ENCODE assay signal across 25 mouse cellular contexts in the genomic region with DNA sequence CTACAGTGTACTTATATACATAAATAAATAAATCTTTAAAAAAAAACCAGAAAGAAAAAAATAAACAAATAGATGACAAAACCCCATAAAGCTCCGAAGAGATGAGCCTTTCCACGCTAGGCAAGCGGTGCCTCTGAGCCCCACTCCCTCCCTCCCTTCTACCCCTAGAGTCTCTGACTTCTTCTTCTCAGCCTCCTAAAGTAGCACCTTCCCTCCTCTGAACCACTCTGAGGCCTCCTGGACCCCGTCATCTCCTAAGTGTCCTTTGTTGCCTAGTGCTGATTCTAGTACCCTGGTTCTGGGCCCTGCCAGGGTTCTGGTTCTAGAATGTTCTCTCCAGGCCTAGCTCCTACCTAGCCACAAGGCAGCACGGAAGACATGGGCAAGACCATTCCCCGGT. TPM values are rescaled to one million over a fixed set of nuclear protein-coding genes. Genes with fewer than 3 reads are reported as not detected.
DNase-seq lines count a peak whose midpoint lies in the region; ATAC-seq lines count a peak whose summit lies in the region.
"Had no signal": no experiment of that assay in that cellular context is flagged by ENCODE, and none has a peak within 500 bp of the region (broad histone marks: within the 10 kb centered on the region; RNA-seq: fewer than 3 reads in every experiment).

TSS of gene Armc12 (plus strand) at position 301 of the 400 bp plus-strand sequence.

- H3K36me3 ChIP-seq in heart, embryonic 15.5 days, result no peaks in the 10 kb centered on the region
- H3K36me3 ChIP-seq in midbrain, embryonic 10.5 days, result no peaks in the 10 kb centered on the region
- H3K36me3 ChIP-seq in midbrain, embryonic 11.5 days (ENCODE audit: control insufficient read depth, insufficient read depth, low read length), result no peaks in the 10 kb centered on the region
- H3K36me3 ChIP-seq in embryonic facial prominence, embryonic 10.5 days (replicated peaks), result no peaks in the 10 kb centered on the region
- H3K36me3 ChIP-seq in embryonic facial prominence, embryonic 13.5 days, result no peaks in the 10 kb centered on the region
- H3K36me3 ChIP-seq: limb, embryonic 15.5 days; midbrain, embryonic 15.5 days had no signal

- DNase-seq in heart, adult 9 months (ENCODE audit: low spot score in 2 of 2), result no peak
- no peak for DNase-seq in midbrain, embryonic 10.5 days (ENCODE audit: low spot score)
- no peak for DNase-seq in midbrain, embryonic 11.5 days (ENCODE audit: low spot score, missing footprints)
- no peak for DNase-seq in embryonic facial prominence, embryonic 10.5 days (ENCODE audit: low spot score)
- DNase-seq in right cerebral cortex, postnatal 14 days, result no peak
- DNase-seq in c-Kit-positive CD71-positive TER-119-positive erythroid progenitor cells, embryonic 14.5 days (ENCODE audit: low spot score), result no peak
- DNase-seq: adrenal gland, postnatal 10 days; cerebellum, adult 9-10 months; gastrocnemius, postnatal 10 days; heart, postnatal 36 days; kidney, adult 18-20 months; kidney, postnatal 25 days; lung, embryonic 14.5 days had no signal

- H3K4me1 ChIP-seq in heart, embryonic 15.5 days (replicated peaks), result peaks cover 13% of the 10 kb centered on the region
- H3K4me1 ChIP-seq in midbrain, embryonic 10.5 days, result peaks cover 15% of the 10 kb centered on the region
- no peaks in the 10 kb centered on the region for H3K4me1 ChIP-seq in midbrain, embryonic 11.5 days (ENCODE audit: control insufficient read depth, insufficient read depth, low read length)
- H3K4me1 ChIP-seq in embryonic facial prominence, embryonic 10.5 days, result peaks cover 28% of the 10 kb centered on the region
- H3K4me1 ChIP-seq in embryonic facial prominence, embryonic 13.5 days, result peaks cover 16% of the 10 kb centered on the region

- no peaks in the 10 kb centered on the region for H3K9me3 ChIP-seq in heart, embryonic 15.5 days (replicated peaks)
- H3K9me3 ChIP-seq in midbrain, embryonic 10.5 days (replicated peaks), result no peaks in the 10 kb centered on the region
- H3K9me3 ChIP-seq in midbrain, embryonic 11.5 days (ENCODE audit: control insufficient read depth, low read length), result no peaks in the 10 kb centered on the region
- no peaks in the 10 kb centered on the region for H3K9me3 ChIP-seq in embryonic facial prominence, embryonic 10.5 days
- H3K9me3 ChIP-seq in embryonic facial prominence, embryonic 13.5 days, result no peaks in the 10 kb centered on the region
- H3K9me3 ChIP-seq: limb, embryonic 15.5 days; midbrain, embryonic 15.5 days had no signal

- no peak within 1 kb of the TSS for H3K4me2 ChIP-seq in heart, embryonic 15.5 days
- H3K4me2 ChIP-seq in midbrain, embryonic 11.5 days, result no peak within 1 kb of the TSS
- peak within 1 kb of the TSS; percentile 34 for H3K4me2 ChIP-seq in embryonic facial prominence, embryonic 13.5 days
- H3K4me2 ChIP-seq: lung, embryonic 14.5 days; midbrain, embryonic 15.5 days had no signal

- 78% methylated on average over 6 of the region's 6 CpGs for WGBS in heart, embryonic 15.5 days
- 91% methylated on average over 6 of the region's 6 CpGs for WGBS in midbrain, embryonic 10.5 days
- 86% methylated on average over 6 of the region's 6 CpGs for WGBS in midbrain, embryonic 11.5 days
- WGBS in embryonic facial prominence, embryonic 10.5 days, result 84% methylated on average over 6 of the region's 6 CpGs
- WGBS in embryonic facial prominence, embryonic 13.5 days, result 81% methylated on average over 6 of the region's 6 CpGs

- H3K27ac ChIP-seq in heart, embryonic 15.5 days, result no peak within 1 kb of the TSS
- H3K27ac ChIP-seq in midbrain, embryonic 10.5 days (replicated peaks), result no peak within 1 kb of the TSS
- no peak within 1 kb of the TSS for H3K27ac ChIP-seq in midbrain, embryonic 11.5 days (ENCODE audit: low read depth, low read length)
- H3K27ac ChIP-seq in embryonic facial prominence, embryonic 10.5 days (replicated peaks), result no peak within 1 kb of the TSS
- no peak within 1 kb of the TSS; the same call in 1 of the 2 replicates for H3K27ac ChIP-seq in embryonic facial prominence, embryonic 13.5 days
- H3K27ac ChIP-seq: layer of hippocampus, adult 2 months; limb, embryonic 15.5 days; liver, embryonic 14.5 days; midbrain, embryonic 15.5 days; stomach, postnatal 0 days had no signal

- peaks cover 18% of the 10 kb centered on the region; the same call in 1 of the 2 replicates for H3K27me3 ChIP-seq in heart, embryonic 15.5 days
- H3K27me3 ChIP-seq in midbrain, embryonic 10.5 days (ENCODE audit: low read depth, poor library complexity, severe bottlenecking), result peaks cover 27% of the 10 kb centered on the region
- H3K27me3 ChIP-seq in midbrain, embryonic 11.5 days (ENCODE audit: control insufficient read depth, insufficient read depth, low read length), result no peaks in the 10 kb centered on the region
- H3K27me3 ChIP-seq in embryonic facial prominence, embryonic 10.5 days (replicated peaks; ENCODE audit: low read depth, poor library complexity, severe bottlenecking), result peaks cover 35% of the 10 kb centered on the region
- H3K27me3 ChIP-seq in embryonic facial prominence, embryonic 13.5 days, result no peaks in the 10 kb centered on the region
- H3K27me3 ChIP-seq: limb, embryonic 15.5 days; midbrain, embryonic 15.5 days had no signal

- no peak for ATAC-seq in heart, embryonic 15.5 days (replicated peaks; ENCODE audit: insufficient number of reproducible peaks, insufficient read depth, low FRiP score, low read depth)
- no peak for ATAC-seq in midbrain, embryonic 11.5 days (ENCODE audit: low FRiP score)
- no peak for ATAC-seq in embryonic facial prominence, embryonic 13.5 days (ENCODE audit: insufficient number of reproducible peaks, insufficient read depth, low FRiP score, low TSS enrichment, low read depth)
- ATAC-seq: inflammation-experienced regulatory T-cells, adult 6 months; midbrain, embryonic 15.5 days had no signal

- 0 out of 2 replicates have a peak within 1 kb of the TSS, but pooled peaks have one; percentile 12 for H3K9ac ChIP-seq in heart, embryonic 15.5 days
- H3K9ac ChIP-seq in midbrain, embryonic 11.5 days (ENCODE audit: low read length), result no peak within 1 kb of the TSS
- H3K9ac ChIP-seq in embryonic facial prominence, embryonic 13.5 days, result peak within 1 kb of the TSS; percentile 36; the same call in 1 of the 2 replicates
- H3K9ac ChIP-seq: limb, embryonic 15.5 days; liver, embryonic 14.5 days; lung, embryonic 14.5 days; midbrain, embryonic 15.5 days had no signal

- no peak within 1 kb of the TSS for H3K4me3 ChIP-seq in heart, embryonic 15.5 days
- H3K4me3 ChIP-seq in midbrain, embryonic 10.5 days, result 0 out of 2 replicates have a peak within 1 kb of the TSS, but pooled peaks have one; percentile 35
- H3K4me3 ChIP-seq in midbrain, embryonic 11.5 days (ENCODE audit: low read depth, low read length), result no peak within 1 kb of the TSS
- H3K4me3 ChIP-seq in embryonic facial prominence, embryonic 10.5 days, result peak within 1 kb of the TSS; percentile 44
- no peak within 1 kb of the TSS for H3K4me3 ChIP-seq in embryonic facial prominence, embryonic 13.5 days
- H3K4me3 ChIP-seq: layer of hippocampus, adult 2 months; limb, embryonic 15.5 days; midbrain, embryonic 15.5 days; myocyte had no signal

RNA-seq across cellular contexts. Expression of gene Armc12, which starts in this region (rescaled TPM):
- polyA plus RNA-seq in heart, embryonic 15.5 days (2015; fragmentation: Nextera tagmentation; extraction: Ambion mirVana), result not detected in 2 replicates
- polyA plus RNA-seq in midbrain, embryonic 10.5 days (2016; fragmentation: Nextera tagmentation; extraction: Ambion mirVana), result not detected in 2 replicates
- not detected in 2 replicates for polyA plus RNA-seq in midbrain, embryonic 11.5 days (2014; fragmentation: Nextera tagmentation; extraction: Ambion mirVana)
- not detected in 2 replicates for polyA plus RNA-seq in embryonic facial prominence, embryonic 10.5 days (2016; fragmentation: Nextera tagmentation; extraction: Ambion mirVana)
- not detected in 2 replicates for polyA plus RNA-seq in embryonic facial prominence, embryonic 13.5 days (2015; fragmentation: Nextera tagmentation; extraction: Ambion mirVana)
- polyA plus RNA-seq: forebrain, embryonic 11.5 days; frontal cortex, adult 2 months; heart, embryonic 14.5 days; limb, embryonic 15.5 days; lung, embryonic 14.5 days; midbrain, embryonic 15.5 days; myocyte; stomach, postnatal 0 days had no signal

Comparison
In these comparisons a context has a peak if more than half of its experiments do, and no peak if none do; other contexts are left out.
1. H3K4me3 ChIP-seq: peak in midbrain, embryonic 10.5 days (single experiment) and embryonic facial prominence, embryonic 10.5 days (single experiment); none in heart, embryonic 15.5 days (single experiment), midbrain, embryonic 11.5 days (single experiment) and embryonic facial prominence, embryonic 13.5 days (single experiment).